Mouse (Mus musculus) left cerebral cortex, adult 18-20 months (tissue): ENCODE measurements at regions not wholly inside any gene's neighbourhood (a gene's known extent, or its start where the extent isn't known, plus 50 kb on each side); places are given as distances from the start of the nearest gene placed in this dataset.

Experiments used
- DNase-seq, 2 experiments: peaks; one replicate each; pipeline ENCODE4 v3.0.0; 2021 to 2022; ENCODE audit warnings: low spot score in 2 of 2, mixed read lengths in 1 of 2

DNA sequence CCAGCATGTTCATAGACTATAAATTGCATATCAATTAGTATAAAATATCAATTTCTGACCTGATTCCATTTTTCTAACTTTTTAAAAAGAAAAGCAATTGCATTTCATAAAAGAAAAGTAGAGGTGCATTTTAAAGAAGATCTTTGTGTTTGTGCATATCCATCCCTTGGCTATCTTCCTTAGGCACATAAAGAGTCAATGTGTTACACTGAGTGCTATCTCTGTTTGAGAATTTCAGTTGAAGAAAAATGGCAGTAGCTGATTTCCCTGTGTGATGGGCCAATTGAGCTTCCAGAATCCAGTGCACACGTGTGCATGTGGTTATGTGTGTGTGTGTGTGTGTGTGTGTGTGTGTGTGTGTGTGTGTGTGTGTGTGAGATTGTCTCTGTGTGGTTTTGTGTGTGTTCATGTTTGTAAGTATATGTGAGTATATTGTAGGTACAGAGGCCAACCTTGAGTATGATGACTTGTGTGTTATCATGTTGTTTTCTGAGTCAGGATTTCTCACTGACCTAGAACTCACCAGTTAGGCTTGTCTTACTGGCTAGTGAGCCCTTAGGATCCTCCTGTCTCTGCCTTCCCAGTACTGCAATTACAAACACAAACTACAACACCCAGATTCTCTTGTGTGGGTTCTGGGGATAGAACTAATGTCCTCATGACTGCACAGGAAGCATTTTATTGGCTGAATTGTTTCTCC lies 249.6 kb downstream of the Cdk5rap2 start:
- no peak for DNase-seq

DNA sequence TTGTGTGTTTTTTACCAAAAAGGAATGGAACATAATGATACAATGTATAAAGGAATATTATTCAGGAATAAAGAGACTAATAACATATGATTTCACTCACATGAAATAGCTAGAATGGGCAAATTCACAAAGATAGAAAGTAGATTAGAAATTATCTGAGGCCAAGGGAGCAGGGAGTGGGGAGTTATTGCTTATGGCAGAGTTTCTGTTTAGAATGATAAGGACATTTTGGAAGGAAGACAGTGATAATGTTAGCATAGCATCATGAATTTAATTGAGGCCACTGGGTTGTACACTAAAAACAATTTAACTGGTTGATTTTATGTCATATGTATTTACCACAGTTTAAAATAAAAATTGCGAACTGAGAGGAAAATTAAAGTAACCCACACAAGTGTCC lies 250.2 kb downstream of the Cdk5rap2 start:
- DNase-seq, result no peak

GRCm38 (mm10) chr4:70153179-70153578 lies 257.1 kb downstream of the Cdk5rap2 start:
- no peak for DNase-seq

- no peak for DNase-seq
Observed at GRCm38 (mm10) chr4:70109011-70109410, 301.2 kb downstream of the Cdk5rap2 start.

GRCm38 (mm10) chr4:70105776-70106175 lies 304.5 kb downstream of the Cdk5rap2 start:
- no peak for DNase-seq

DNA sequence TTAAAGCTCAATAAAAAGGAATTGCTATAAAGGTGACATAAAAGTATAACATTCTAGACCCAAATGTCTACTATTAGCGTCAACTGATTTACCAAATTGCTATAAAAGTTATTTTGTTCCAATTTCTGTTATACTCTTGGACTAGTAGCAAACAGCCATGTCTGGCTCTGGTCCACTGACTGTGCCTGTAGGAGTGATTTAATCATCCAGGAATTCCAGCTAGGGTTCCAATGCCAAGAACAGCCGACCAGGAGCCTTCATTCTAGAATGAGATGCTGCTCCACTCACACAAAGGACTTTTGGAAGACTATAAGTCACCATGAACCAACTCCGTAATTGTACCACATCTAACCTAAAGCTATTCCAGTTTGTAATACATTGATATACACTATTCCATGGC lies 312.9 kb downstream of the Cdk5rap2 start:
- no peak for DNase-seq

DNA sequence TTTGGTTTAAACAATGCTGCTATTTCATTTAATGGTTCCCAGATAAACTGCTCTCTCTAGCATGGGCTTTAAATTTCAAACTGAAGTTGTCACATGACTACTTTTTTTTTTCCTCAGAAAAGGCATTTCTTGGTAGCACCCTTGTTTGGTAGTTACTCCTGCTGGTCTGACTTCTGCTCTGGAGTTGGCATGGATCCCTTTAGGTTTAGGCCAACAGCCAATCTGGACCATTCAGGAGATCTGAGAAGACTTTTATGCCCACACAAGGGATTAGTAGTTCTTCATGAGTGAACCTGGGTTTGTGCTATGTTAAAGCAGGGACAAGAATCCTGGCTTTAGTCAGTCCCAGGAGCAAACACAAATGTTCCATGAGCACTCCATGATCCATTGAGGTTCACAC lies 332.0 kb downstream of the Cdk5rap2 start:
- no peak for DNase-seq

- DNase-seq, result no peak
Observed at GRCm38 (mm10) chr4:70062516-70062915, 347.7 kb downstream of the Cdk5rap2 start.

- peak; percentile 50 to 67 for DNase-seq
Observed at GRCm38 (mm10) chr4:70058831-70059544, 351.3 kb downstream of the Cdk5rap2 start.

- no peak for DNase-seq
Observed at GRCm38 (mm10) chr4:70053136-70053535, 357.1 kb downstream of the Cdk5rap2 start.

- DNase-seq, result no peak
Observed at GRCm38 (mm10) chr4:70038241-70038640, 372.0 kb downstream of the Cdk5rap2 start.

DNA sequence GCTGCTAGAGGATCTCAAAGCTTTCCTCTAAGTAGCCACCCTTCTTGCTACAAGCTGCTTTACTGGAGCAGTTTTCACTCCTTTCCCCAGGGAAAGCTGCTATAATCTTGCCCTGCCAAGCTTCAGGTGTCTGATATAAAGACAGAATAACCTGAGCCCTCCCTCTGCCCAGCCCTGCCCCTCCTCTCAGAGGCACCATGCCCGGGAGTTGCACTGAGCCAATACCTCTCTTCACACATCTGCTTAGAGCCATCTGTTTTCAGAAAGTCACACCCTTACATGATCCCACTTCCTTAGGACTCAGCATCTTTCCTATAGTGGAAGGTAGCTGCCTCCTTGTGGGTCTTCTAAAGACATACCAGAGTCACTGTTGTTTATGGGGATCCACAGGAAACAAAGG lies 374.3 kb downstream of the Cdk5rap2 start:
- peak; percentile 20 to 24 for DNase-seq

GRCm38 (mm10) chr4:70032497-70032896 lies 377.7 kb downstream of the Cdk5rap2 start:
- DNase-seq, result no peak

DNA sequence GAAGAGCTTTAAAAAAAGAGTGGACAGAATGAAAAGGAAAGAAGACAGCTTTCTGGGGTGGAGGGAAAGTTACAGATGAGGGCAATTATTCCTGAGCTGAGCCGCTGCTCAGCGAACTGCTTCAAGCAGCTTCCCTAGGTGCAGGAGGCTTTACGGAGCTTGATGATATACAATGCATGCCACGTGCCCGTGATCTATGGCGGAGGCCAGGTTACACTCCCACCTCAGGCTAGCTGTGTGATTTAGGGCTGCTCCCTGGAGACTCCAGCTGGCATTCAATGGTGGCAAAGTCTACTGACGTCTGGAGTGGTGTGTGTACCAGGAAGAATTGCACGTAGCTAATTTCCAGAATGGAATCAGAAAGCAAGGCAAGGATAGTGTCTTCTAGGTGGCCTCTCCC lies 383.4 kb downstream of the Cdk5rap2 start:
- no peak for DNase-seq

DNA sequence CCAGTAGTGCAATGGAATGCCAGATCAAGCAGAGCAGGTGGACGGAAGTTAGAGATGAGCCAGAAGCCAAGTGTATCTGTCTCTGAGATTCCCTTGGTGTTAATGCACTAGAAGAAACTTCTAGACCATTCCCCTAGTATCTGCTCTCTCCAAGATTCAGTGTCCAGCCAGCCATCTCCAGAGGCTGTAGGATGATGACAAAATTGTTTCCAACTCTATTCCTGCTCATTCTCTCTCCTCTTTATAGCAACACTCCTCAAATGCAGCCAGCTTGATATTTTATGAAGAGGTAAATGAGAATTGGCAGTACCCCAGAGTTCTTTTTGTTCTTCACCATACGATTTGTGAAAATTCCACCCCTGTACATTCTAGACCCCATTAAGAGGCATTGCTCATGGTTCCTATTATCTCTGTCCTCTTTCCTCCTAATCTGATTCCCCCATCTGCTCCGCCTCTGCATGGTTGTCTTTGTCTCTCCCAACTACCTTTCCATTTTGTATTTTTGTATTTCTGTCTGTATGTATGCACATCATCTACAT lies 385.3 kb downstream of the Cdk5rap2 start:
- DNase-seq, result no peak

DNA sequence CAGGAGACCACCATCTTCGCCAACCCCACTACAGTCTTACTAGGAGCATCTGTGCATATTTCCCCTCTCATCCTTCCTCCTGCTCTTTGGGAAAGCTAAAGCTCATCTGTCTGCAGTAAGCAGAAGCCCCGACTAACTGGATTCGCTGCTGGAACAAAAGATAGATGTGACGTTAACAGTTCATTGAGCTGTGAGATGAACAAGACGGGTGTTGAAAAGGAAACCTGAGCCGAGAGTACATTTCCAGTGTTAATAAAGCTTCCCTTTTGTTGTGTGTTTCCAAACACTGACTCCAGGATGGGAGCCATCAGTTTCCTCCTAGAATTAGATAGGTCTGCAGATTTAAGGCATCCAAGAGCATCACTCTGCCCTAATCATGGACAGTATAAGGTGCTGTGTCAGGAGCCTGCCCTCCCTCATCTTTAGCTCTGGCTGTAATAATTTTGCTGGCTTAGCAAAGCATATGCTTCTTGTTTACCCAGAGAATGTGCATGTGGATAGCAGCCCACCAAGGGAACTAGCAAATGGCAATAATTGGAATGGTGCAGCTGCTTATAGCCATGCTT lies 389.3 kb downstream of the Cdk5rap2 start:
- no peak for DNase-seq

DNA sequence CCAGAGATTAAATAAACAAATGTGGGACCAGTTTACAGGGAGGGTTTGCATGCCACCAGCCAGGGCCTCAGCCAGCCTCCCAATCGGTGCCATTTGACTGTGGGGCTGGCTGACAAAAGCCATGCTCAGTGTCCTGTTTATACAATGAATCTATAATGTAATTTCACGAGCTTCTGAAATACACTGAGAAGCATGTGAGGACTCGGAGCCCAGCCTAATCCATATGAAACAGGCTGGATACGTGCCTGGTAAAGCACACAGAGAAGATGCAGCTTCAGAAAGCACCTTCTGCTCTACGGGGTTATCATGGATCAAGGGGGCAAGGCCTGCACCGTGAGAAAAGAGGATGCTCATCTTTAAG lies 398.0 kb downstream of the Cdk5rap2 start:
- no peak for DNase-seq

GRCm38 (mm10) chr4:70011491-70012219 lies 398.6 kb downstream of the Cdk5rap2 start:
- no peak for DNase-seq

- DNase-seq, result peak in 1 of 2 experiments; percentile 9
Observed at GRCm38 (mm10) chr4:70010466-70010865, 399.8 kb downstream of the Cdk5rap2 start.

- no peak for DNase-seq
Observed at GRCm38 (mm10) chr4:70004966-70005365, 405.3 kb downstream of the Cdk5rap2 start.

DNA sequence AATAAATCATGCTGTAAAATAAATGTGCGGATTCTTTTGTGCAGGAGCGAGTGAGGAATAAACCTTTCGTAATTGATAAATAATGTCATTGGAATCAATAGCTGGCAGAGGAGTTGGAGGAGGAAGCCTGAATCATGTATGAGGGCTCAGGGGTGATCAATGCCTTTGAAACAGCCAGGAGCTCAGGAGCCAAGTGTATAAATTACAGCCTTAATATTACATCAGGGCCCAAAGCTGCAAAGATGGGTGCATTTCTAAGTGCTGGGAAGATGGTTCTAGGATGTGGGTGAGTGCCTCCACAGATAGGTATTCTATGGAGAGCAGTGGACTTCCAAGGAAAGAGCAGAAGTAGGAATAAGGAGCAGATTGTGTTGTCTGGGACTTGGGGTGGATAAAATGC lies 417.0 kb downstream of the Cdk5rap2 start:
- no peak for DNase-seq

GRCm38 (mm10) chr4:69974208-69974607 lies 436.0 kb downstream of the Cdk5rap2 start:
- no peak for DNase-seq
